In genomic region chr17:5201859-5202598, GRCm38 (mm10) we compare ENCODE assay signal across 9 mouse cellular contexts.
DNase-seq lines count a peak whose midpoint lies in the region; ATAC-seq lines count a peak whose summit lies in the region.
"Had no signal": no experiment of that assay in that cellular context is flagged by ENCODE, and none has a peak within 500 bp of the region (broad histone marks: within the 10 kb centered on the region; RNA-seq: fewer than 3 reads in every experiment).

No protein-coding gene starts in this region.

- peak; percentile 61; the same call in 1 of the 2 replicates for ATAC-seq in forebrain, embryonic 13.5 days
- no peak; the same call in 1 of the 2 replicates for ATAC-seq in heart, embryonic 13.5 days (ENCODE audit: extremely low read depth, insufficient number of reproducible peaks, low FRiP score, low TSS enrichment)

- no peak overlapping the region for H3K9ac ChIP-seq in forebrain, embryonic 13.5 days
- no peak overlapping the region for H3K9ac ChIP-seq in heart, embryonic 13.5 days
- H3K9ac ChIP-seq: limb, embryonic 12.5 days had no signal

- peaks cover 64% of the 10 kb centered on the region for H3K4me1 ChIP-seq in forebrain, embryonic 13.5 days
- H3K4me1 ChIP-seq in forebrain, embryonic 10.5 days, result peaks cover 30% of the 10 kb centered on the region
- peaks cover 65% of the 10 kb centered on the region for H3K4me1 ChIP-seq in heart, embryonic 13.5 days

- H3K36me3 ChIP-seq in forebrain, embryonic 13.5 days (ENCODE audit: poor library complexity, severe bottlenecking), result no peaks in the 10 kb centered on the region
- H3K36me3 ChIP-seq in forebrain, embryonic 10.5 days (replicated peaks), result no peaks in the 10 kb centered on the region
- peaks cover 5% of the 10 kb centered on the region; the same call in 1 of the 2 replicates for H3K36me3 ChIP-seq in heart, embryonic 13.5 days
- H3K36me3 ChIP-seq: limb, embryonic 12.5 days had no signal

- 88% methylated on average over 6 of the region's 6 CpGs for WGBS in forebrain, embryonic 13.5 days
- WGBS in forebrain, embryonic 10.5 days, result 87% methylated on average over 6 of the region's 6 CpGs
- 30% methylated on average over 6 of the region's 6 CpGs for WGBS in heart, embryonic 13.5 days

- no peak overlapping the region for H3K4me3 ChIP-seq in forebrain, embryonic 13.5 days
- no peak overlapping the region for H3K4me3 ChIP-seq in forebrain, embryonic 10.5 days
- no peak overlapping the region for H3K4me3 ChIP-seq in heart, embryonic 13.5 days
- H3K4me3 ChIP-seq: limb, embryonic 12.5 days had no signal

- H3K27ac ChIP-seq in forebrain, embryonic 13.5 days, result peak overlapping the region; percentile 31; the same call in 1 of the 2 replicates
- H3K27ac ChIP-seq in forebrain, embryonic 10.5 days, result no peak overlapping the region
- H3K27ac ChIP-seq in heart, embryonic 13.5 days (replicated peaks), result peak overlapping the region; percentile 58
- H3K27ac ChIP-seq: limb, embryonic 12.5 days had no signal

- no peaks in the 10 kb centered on the region for H3K9me3 ChIP-seq in forebrain, embryonic 13.5 days (replicated peaks)
- H3K9me3 ChIP-seq in forebrain, embryonic 10.5 days, result no peaks in the 10 kb centered on the region
- no peaks in the 10 kb centered on the region for H3K9me3 ChIP-seq in heart, embryonic 13.5 days
- H3K9me3 ChIP-seq: limb, embryonic 12.5 days had no signal

- H3K27me3 ChIP-seq in forebrain, embryonic 13.5 days, result no peaks in the 10 kb centered on the region
- no peaks in the 10 kb centered on the region for H3K27me3 ChIP-seq in forebrain, embryonic 10.5 days (ENCODE audit: poor library complexity, severe bottlenecking)
- H3K27me3 ChIP-seq in heart, embryonic 13.5 days (replicated peaks), result no peaks in the 10 kb centered on the region
- H3K27me3 ChIP-seq: limb, embryonic 12.5 days had no signal

- DNase-seq in forebrain, embryonic 10.5 days (ENCODE audit: extremely low spot score, low spot score), result no peak
- DNase-seq in CD4-positive, CD25-positive, alpha-beta regulatory T cell, adult 2 months (ENCODE audit: low read depth, low spot score), result peak; percentile 70
- DNase-seq in cerebellum, postnatal 14 days, result peak; percentile 58 to 65
- peak; percentile 80 to 86 for DNase-seq in kidney, postnatal 25 days
- peak; percentile 68 to 77 for DNase-seq in lung, postnatal 4 days
- peak; percentile 65 for DNase-seq in thymus, postnatal 0 days (ENCODE audit: low spot score)

- no peak overlapping the region for H3K4me2 ChIP-seq in forebrain, embryonic 13.5 days
- H3K4me2 ChIP-seq in heart, embryonic 13.5 days, result peak overlapping the region; percentile 36
- H3K4me2 ChIP-seq: limb, embryonic 12.5 days had no signal
